Mouse (Mus musculus): ENCODE data around the gene Hoxb6. TPM values are rescaled to one million over a fixed set of nuclear protein-coding genes. Genes with fewer than 3 reads are reported as not detected.

The Hoxb6 gene
- polyA plus RNA-seq (2012; rRNA removed): 5.8 and 10.1 TPM in 2 replicates

DNA sequence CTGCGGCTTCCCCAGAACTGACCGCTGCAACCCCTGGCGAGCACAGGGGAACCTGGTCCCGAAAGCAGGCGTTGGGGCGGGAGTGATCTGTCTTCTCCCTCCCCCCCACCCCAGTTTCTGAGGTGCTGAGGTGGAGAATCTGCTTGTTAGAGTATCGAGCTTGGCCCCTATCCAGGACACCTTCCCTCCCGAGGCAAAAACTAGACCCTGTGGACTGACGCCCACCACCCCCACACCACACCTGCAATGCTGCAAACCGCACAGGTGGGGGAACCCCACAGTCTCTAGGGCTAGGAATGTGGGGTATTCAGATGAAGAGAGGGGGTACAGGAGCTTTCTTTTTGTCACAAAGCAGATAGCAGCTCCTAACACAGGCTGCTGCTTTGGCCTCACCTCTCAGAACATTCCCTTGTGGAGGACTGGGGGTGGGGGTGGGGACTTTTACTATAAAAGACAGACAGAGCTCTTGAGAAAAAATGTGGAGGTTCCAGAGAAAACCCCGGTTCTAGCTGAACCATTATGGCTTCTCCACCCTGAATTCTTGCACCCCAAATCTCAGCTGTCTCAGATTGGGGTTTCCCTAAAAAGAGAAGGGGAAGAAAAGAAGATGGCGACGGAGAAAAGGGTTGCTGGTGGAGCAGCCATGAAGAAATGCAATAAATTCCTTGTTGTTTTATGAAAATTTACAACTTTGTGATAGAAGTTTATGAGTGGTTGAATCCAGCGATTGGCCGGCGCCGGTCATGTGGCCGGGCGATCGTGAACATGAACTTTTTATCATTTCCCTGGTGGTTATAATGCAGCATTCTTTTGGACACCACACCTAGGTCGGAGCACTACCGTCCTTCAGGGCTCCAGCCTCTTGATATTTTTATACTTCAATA lies at the start of gene Hoxb6:
Gene Hoxb6 (plus strand): TSS at position 796 of the 884 bp plus-strand sequence.

DNA sequence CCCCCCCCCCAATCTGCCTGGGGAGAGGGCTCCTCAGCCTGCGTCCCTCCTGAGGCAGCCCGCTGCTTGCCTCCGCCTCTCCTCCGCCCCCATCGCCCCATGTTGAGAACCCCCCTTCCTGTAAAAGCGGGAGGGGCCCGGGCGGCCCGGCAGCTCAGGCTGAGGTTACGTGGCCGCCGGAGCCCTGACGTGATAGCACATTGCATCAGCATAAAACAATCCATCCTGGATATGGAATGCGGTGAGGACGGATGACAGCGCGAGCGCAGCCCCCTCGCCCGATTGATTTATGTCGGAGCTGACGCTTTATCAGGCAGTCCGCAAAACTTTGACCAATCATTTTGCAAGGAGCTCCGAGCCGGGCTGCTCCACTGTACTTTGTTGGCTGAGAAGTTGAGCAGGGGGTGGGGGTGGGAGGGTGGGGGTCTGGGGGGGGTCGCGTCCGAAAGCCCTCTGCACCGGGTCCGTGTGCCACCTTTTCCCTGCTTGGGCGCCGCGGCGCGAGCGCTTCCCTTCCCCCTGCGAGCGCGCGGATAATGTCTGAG lies 21.2 kb upstream of the Hoxb6 start, which contains the start of gene Hoxb9:
Gene Hoxb9 (plus strand): TSS at position 462 of the 545 bp plus-strand sequence.

DNA sequence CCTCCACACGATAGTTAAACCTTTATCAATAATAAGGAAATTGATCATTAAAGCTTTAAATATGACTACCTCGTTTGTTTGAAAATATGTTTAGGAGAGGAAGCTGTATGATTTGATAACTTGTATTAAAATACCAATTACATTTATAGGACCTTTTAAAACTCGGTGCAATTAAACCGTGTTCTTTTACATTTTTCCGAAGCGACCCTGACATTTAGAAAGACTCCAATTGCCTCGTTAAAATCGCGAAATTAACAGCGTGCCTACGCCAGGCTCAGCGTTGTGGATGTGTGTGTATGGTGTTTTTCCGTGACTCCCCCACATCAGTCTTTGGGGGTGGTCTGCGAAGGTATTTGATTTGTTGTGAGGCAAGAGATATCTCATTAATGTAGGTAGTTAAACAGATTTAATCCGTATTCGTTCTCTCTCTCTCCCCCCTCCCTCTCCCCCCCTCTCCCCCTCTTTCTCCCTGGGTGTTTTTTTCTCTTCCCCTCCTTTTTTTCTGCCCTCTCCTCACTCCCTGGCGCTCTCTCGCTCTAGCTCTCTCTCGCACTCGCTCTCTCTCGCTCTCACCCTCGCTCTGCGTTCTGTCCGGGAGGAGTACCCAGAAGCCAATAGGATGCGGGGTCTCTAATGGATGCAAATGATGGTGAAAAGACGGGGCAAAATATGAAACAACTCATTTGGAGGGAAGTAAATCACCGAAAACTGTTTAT lies 10.3 kb upstream of the Hoxb6 start, which contains the start of gene Hoxb8:
Gene Hoxb8 (plus strand): TSS at position 51 of the 716 bp plus-strand sequence.

DNA sequence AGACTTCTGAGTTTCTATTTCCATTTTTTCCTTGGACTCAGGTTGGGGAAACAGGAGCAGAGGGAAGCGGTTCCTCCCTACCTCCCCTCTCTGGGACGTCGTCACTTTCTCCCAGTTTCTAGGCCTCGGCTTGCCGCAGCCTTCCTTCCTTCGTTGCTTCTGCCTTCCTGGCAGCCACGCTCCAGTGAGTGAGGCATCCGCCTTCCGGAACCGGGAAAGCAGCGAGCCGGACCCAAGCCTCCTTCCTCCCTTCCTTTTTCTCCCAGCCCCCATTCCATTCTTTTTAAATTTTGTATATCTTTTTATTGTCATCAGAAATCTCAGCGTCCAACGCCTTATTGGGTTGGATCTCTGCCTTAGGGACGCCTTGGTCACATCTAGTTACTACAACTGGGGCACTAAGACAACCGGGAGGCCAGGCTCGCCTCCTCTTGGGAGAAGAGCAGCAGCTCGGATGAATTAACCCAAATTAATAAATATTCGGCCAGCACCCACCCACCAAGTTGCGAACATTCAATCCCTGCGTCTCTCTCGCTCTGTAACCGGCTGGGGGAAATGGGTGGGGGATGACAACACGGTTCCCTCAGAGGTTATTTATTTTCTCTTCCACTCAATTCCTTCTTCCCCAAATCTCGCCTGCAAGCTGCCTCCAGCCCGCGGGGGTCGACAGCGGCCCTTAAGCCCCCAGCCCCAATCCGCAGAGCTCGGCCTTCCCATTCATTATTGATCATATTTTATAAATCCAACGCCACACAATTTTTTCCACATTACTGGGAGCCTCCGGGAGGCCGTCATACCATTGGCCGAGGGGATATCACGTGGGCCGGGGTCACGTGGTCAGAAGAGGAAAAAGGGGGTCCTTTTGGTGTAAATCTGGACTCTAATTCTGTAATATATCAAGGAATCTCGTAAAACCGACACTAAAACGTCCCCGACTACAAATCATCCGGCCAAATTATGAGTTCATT lies 6.2 kb upstream of the Hoxb6 start, which contains the start of gene Hoxb7:
Gene Hoxb7 (plus strand): TSS at position 853 of the 968 bp plus-strand sequence.

DNA sequence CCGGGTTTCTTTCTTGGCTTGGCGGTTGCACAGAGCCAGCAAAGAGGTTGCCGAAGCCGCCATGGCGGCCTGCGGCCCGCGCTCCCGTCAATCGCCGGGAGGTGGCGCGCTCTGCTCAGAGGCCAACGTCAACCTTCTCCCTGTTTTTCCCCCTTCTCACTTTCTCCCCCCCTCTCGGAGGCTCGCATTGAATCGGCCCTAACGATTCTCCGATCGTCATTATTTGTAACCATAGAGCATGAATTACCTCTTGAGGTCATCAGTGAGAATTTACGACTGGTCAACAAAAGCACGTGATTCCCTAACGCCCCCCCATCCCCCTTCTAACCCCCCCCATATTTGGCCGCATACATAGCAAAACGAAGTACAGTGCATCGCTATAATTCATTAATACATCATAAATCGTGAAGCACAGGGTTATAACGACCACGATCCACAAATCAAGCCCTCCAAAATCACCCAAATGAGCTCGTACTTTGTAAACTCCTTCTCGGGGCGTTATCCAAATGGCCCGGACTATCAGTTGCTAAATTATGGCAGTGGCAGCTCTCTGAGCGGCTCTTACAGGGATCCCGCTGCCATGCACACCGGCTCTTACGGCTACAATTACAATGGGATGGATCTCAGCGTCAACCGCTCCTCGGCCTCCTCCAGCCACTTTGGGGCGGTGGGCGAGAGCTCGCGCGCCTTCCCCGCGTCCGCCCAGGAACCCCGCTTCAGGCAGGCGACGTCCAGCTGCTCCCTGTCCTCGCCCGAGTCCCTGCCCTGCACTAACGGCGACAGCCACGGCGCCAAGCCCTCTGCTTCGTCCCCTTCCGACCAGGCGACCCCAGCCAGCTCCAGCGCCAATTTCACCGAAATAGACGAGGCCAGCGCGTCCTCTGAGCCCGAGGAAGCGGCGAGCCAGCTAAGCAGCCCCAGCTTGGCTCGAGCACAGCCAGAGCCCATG lies 11.1 kb downstream of the Hoxb6 start, which contains the start of gene Hoxb5:
Gene Hoxb5 (plus strand): TSS at position 186 of the 949 bp plus-strand sequence.

DNA sequence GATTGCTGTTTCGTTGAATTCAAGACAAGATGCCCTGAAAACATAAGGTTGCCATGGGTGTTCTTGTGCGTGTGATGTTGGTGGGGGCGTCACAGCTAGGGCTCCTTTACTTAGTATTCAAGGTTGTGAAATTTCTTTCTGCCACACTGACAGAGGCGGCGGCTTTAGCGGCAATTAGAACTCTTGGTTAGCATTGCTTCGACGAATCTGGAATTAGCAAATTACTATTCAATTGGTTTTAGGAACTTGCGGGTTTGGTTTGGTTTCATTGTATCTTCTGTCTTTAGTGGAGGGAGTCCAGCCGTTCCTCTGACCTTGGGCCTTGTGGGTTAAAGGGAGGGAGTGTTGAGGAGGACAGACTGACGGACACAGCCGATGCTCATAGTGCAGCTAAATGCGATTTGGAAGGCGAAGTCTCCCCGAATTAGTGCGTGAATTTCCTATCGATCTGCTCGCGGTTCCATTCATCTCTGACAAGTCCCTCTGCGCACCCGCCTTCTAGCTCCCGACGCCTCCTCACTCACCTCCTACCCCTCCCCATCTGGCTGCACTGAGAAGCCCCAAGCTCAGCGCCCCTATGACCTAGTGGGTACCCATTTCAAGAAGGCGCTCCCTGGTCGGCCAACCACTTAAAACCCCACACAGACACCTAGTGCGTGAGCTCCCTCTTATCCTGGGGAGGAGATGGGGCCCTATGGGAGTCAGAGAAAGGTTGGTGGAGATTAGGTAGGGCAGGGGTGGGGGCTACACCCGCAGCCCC lies 25.5 kb downstream of the Hoxb6 start, which contains the start of gene Hoxb4:
Gene Hoxb4 (plus strand): TSS at position 660 of the 760 bp plus-strand sequence.

DNA sequence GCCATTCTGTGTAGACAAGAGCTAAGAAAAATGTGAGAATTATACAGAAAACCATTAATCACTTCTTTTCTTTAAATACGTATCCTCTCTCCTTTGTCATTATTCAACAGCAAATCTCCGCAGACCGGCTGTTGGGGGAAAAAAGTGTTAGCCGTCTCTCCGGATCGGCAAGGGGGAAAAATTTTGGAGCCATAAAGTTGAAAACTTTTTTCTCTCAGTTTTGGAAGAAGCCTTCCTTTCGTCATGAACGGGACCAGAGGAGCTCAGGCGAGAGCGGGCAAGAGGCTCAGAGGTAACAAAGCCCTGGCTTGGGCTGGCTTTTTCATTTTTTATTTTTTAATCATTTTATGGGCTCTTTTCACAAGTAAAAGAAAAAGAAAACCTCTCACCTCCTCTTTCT lies 30.9 kb downstream of the Hoxb6 start, which contains the start of gene Hoxb3:
Gene Hoxb3 (plus strand): TSS at position 173 of the 400 bp plus-strand sequence.

DNA sequence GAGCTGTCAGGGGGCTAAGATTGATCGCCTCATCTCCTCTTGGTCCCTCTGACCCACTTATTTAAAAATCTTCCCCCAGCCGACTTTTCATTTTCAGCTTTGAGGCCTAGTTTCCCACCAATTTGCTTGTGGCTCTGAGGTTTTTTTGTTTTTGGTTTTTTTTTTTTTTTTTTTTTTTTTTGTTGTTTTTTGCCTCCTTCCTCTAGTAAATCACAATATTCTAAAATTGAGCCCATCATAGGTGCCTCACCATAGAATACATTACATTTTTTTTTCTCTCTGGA lies 58.0 kb downstream of the Hoxb6 start, which contains the start of gene Hoxb2:
Gene Hoxb2 (plus strand): TSS at position 185 of the 284 bp plus-strand sequence.

Other genes starting within 250 kb of the Hoxb6 start
- gene Ube2z, start 227.1 kb upstream of the Hoxb6 start, polyA plus RNA-seq (2012; rRNA removed): 11.7 and 12.0 TPM in 2 replicates
- 1,034 and 1,299 TPM in 2 replicates for gene Atp5g1, start 216.8 kb upstream of the Hoxb6 start, polyA plus RNA-seq (2012; rRNA removed)
- not detected in 2 replicates for gene Calcoco2, start 180.5 kb upstream of the Hoxb6 start, polyA plus RNA-seq (2012; rRNA removed)
- 0.04 and 0.09 TPM in 2 replicates for gene Ttll6, start 158.7 kb upstream of the Hoxb6 start, polyA plus RNA-seq (2012; rRNA removed)
- gene Hoxb13, start 98.2 kb upstream of the Hoxb6 start, polyA plus RNA-seq (2012; rRNA removed): not detected in 2 replicates
- 0.08 and 0.09 TPM in 2 replicates for gene Hoxb9, start 21.0 kb upstream of the Hoxb6 start, polyA plus RNA-seq (2012; rRNA removed)
- gene Hoxb8, start 10.6 kb upstream of the Hoxb6 start, polyA plus RNA-seq (2012; rRNA removed): 5.6 and 11.0 TPM in 2 replicates
- 0.90 and 1.5 TPM in 2 replicates for gene Hoxb7, start 5.9 kb upstream of the Hoxb6 start, polyA plus RNA-seq (2012; rRNA removed)
- gene Hoxb5, start 10.9 kb downstream of the Hoxb6 start, polyA plus RNA-seq (2012; rRNA removed): 2.8 and 3.6 TPM in 2 replicates
- gene Hoxb4, start 25.8 kb downstream of the Hoxb6 start, polyA plus RNA-seq (2012; rRNA removed): 3.6 and 3.8 TPM in 2 replicates
- gene Hoxb3, start 30.9 kb downstream of the Hoxb6 start, polyA plus RNA-seq (2012; rRNA removed): 4.3 and 5.8 TPM in 2 replicates
- 10.9 and 18.9 TPM in 2 replicates for gene Hoxb2, start 58.0 kb downstream of the Hoxb6 start, polyA plus RNA-seq (2012; rRNA removed)
- gene Hoxb1, start 73.3 kb downstream of the Hoxb6 start, polyA plus RNA-seq (2012; rRNA removed): not detected in 2 replicates
- 0.21 and 0.63 TPM in 2 replicates for gene Skap1, start 172.1 kb downstream of the Hoxb6 start, polyA plus RNA-seq (2012; rRNA removed)